Mouse (Mus musculus): Measurements from ENCODE around the gene Gosr1. TPM values are rescaled to one million over a fixed set of nuclear protein-coding genes. Genes with fewer than 3 reads are reported as not detected.
"Not testable (repeated sequence)": the region's sequence is repeated elsewhere in the genome, so short reads cannot be mapped to it uniquely, and the experiment has no call there.

Gene Gosr1
- total and polyA plus RNA-seq, 3 experiments: 11.1 to 26.0 (median 24.1) TPM

GRCm38 (mm10) chr11:76806026-76806425 lies 42.6 kb upstream of the Gosr1 start:
- WGBS: 88% methylated on average over 4 of the region's 4 CpGs
- H3K4me1 ChIP-seq (ENCODE audit: control insufficient read depth, insufficient read depth, low read length): peaks cover 3% of the 10 kb centered on the region
- intact Hi-C loops (cut with DNase I): no loop called here
- no peaks in the 10 kb centered on the region for H3K79me2 ChIP-seq (replicated peaks; ENCODE audit: control insufficient read depth, insufficient read depth, low read length)
- TF ChIP-seq POLR2A (IDR thresholded peaks at IDR 0.05; ENCODE audit: insufficient read depth, low read depth, low read length) (no peak), EP300 (IDR thresholded peaks at IDR 0.05; ENCODE audit: insufficient read depth, low read depth, low read length) (no peak), CTCF (IDR thresholded peaks at IDR 0.05) (no peak)
- peaks cover 5% of the 10 kb centered on the region for H3K36me3 ChIP-seq (ENCODE audit: control insufficient read depth, insufficient read depth, low read length)
- no peak overlapping the region for H3K4me3 ChIP-seq
- H3K27ac ChIP-seq: no peak overlapping the region
- H3K9ac ChIP-seq (ENCODE audit: low read depth, low read length): no peak overlapping the region
- H3K27me3 ChIP-seq (ENCODE audit: control insufficient read depth, insufficient read depth, low read length): no peaks in the 10 kb centered on the region
- no peak for DNase-seq

DNA sequence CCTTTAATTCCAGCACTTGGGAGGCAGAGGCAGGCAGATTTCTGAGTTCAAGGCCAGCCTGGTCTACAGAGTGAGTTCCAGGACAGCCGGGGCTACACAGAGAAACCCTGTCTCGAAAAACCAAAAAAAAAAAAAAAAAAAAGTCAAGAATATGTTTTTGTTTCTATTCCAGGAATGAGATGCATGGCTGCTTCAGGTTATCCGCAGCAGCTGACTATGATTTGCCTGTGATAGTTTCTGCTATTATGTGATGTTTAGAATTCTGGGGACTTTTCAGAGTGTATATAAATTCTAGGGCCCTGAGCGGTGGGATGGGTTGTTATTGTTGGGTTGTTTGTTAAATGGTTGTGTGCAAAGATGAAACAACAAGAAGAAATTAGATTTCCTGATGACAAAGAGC lies 41.7 kb upstream of the Gosr1 start:
- H3K4me3 ChIP-seq; H3K27ac ChIP-seq; H3K27me3 ChIP-seq (ENCODE audit: control insufficient read depth, insufficient read depth, low read length); DNase-seq; intact Hi-C loops (cut with DNase I); H3K79me2 ChIP-seq (replicated peaks; ENCODE audit: control insufficient read depth, insufficient read depth, low read length); H3K4me1 ChIP-seq (ENCODE audit: control insufficient read depth, insufficient read depth, low read length); H3K36me3 ChIP-seq (ENCODE audit: control insufficient read depth, insufficient read depth, low read length); H3K9ac ChIP-seq (ENCODE audit: low read depth, low read length): not testable (repeated sequence)
- WGBS: 100% methylated on average over 4 of the region's 4 CpGs

DNA sequence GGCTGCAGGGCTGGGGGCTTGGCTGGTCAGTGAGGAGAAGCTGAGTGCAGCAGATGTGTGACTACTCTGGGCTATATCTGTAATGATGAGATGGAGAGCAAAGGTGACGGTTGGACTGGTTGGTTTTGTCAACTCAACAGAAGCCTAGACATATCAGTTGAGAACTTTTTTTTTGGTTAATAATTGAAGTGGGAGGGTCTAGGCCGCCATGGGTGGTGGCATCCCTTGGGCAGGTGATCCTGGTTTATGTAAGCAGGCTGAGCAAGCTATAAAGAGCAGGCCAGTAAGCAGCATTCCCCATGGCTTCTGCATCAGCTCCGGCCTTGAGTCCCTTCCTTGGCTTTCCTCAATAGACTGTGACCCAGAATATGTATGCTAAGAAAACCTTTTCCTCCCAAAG lies 39.9 kb upstream of the Gosr1 start:
- no peak overlapping the region for H3K4me3 ChIP-seq
- intact Hi-C loops (cut with DNase I): no loop called here
- no peak for DNase-seq
- H3K4me1 ChIP-seq (ENCODE audit: control insufficient read depth, insufficient read depth, low read length): no peaks in the 10 kb centered on the region
- no peak overlapping the region for H3K27ac ChIP-seq
- H3K79me2 ChIP-seq (replicated peaks; ENCODE audit: control insufficient read depth, insufficient read depth, low read length): no peaks in the 10 kb centered on the region
- no peak overlapping the region for H3K9ac ChIP-seq (ENCODE audit: low read depth, low read length)
- H3K27me3 ChIP-seq (ENCODE audit: control insufficient read depth, insufficient read depth, low read length): no peaks in the 10 kb centered on the region
- H3K36me3 ChIP-seq (ENCODE audit: control insufficient read depth, insufficient read depth, low read length): peaks cover 2% of the 10 kb centered on the region
- WGBS: 93% methylated on average over 3 of the region's 3 CpGs
- no peak for TF ChIP-seq CTCF (IDR thresholded peaks at IDR 0.05)
- no peak for TF ChIP-seq EP300 (IDR thresholded peaks at IDR 0.05; ENCODE audit: insufficient read depth, low read depth, low read length)
- no peak for TF ChIP-seq POLR2A (IDR thresholded peaks at IDR 0.05; ENCODE audit: insufficient read depth, low read depth, low read length)

DNA sequence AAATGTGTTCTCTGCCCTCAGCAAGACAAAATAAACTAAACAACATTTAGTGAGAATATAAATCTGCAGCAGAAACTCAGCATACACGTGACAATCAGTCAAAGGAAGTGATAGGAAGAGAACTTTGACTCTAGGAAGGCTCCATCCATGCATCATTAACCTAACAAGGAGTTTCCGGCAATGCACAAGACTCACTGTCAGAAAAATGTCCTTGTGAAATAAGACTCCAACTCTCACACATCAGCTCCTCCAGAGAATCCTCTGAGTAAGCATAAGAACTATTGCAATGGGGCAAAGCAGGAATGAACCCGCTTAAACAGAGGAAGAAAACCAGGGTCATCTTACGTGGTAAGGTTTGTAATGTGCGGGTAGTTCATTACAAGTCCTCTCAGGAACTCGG lies 33.9 kb upstream of the Gosr1 start:
- no peak overlapping the region for H3K4me3 ChIP-seq
- H3K27me3 ChIP-seq (ENCODE audit: control insufficient read depth, insufficient read depth, low read length): no peaks in the 10 kb centered on the region
- TF ChIP-seq EP300 (IDR thresholded peaks at IDR 0.05; ENCODE audit: insufficient read depth, low read depth, low read length) (no peak), CTCF (IDR thresholded peaks at IDR 0.05) (no peak)
- no peaks in the 10 kb centered on the region for H3K4me1 ChIP-seq (ENCODE audit: control insufficient read depth, insufficient read depth, low read length)
- H3K9ac ChIP-seq (ENCODE audit: low read depth, low read length): no peak overlapping the region
- intact Hi-C loops (cut with DNase I): no loop called here
- WGBS: 88% methylated on average over 6 of the region's 6 CpGs
- H3K36me3 ChIP-seq (ENCODE audit: control insufficient read depth, insufficient read depth, low read length): peaks cover 3% of the 10 kb centered on the region
- H3K27ac ChIP-seq: no peak overlapping the region
- no peak for DNase-seq
- no peaks in the 10 kb centered on the region for H3K79me2 ChIP-seq (replicated peaks; ENCODE audit: control insufficient read depth, insufficient read depth, low read length)

- no peaks in the 10 kb centered on the region for H3K27me3 ChIP-seq (ENCODE audit: control insufficient read depth, insufficient read depth, low read length)
- H3K79me2 ChIP-seq (replicated peaks; ENCODE audit: control insufficient read depth, insufficient read depth, low read length): no peaks in the 10 kb centered on the region
- no peak overlapping the region for H3K9ac ChIP-seq (ENCODE audit: low read depth, low read length)
- H3K27ac ChIP-seq: no peak overlapping the region
- H3K36me3 ChIP-seq (ENCODE audit: control insufficient read depth, insufficient read depth, low read length): peaks cover 5% of the 10 kb centered on the region
- no peak overlapping the region for H3K4me3 ChIP-seq
- TF ChIP-seq POLR2A (IDR thresholded peaks at IDR 0.05; ENCODE audit: insufficient read depth, low read depth, low read length): no peak
- no peak for TF ChIP-seq EP300 (IDR thresholded peaks at IDR 0.05; ENCODE audit: insufficient read depth, low read depth, low read length)
- TF ChIP-seq CTCF (IDR thresholded peaks at IDR 0.05): no peak
- WGBS: 73% methylated on average over 5 of the region's 5 CpGs
- DNase-seq: no peak
- intact Hi-C loops (cut with DNase I): no loop called here
- no peaks in the 10 kb centered on the region for H3K4me1 ChIP-seq (ENCODE audit: control insufficient read depth, insufficient read depth, low read length)
Observed at GRCm38 (mm10) chr11:76795326-76795725, 31.9 kb upstream of the Gosr1 start.

DNA sequence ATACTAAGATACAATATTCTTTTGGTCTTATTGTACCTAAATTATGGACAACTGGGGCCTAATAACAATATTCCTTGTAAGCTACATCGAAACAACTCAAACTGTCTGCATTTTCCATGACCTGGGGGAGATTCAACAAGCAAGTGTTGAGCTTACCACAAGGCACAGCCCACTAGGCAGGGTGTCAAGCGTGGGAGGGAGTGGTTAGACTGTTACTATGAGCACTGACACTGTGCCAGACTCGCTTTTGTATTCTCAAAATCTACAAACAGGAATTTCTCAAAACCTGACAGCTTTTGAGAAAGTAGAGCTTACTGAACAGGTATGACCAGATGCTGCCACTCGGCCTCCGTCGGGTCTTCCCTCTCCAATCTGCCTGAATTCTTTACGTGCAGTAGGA lies 28.0 kb upstream of the Gosr1 start:
- DNase-seq: no peak

More for the DNA sequence above, 28.0 kb upstream of the Gosr1 start:
- 78% methylated on average over 7 of the region's 7 CpGs for WGBS
- Histone ChIP-seq H3K27ac (no peak overlapping the region), H3K27me3 (ENCODE audit: control insufficient read depth, insufficient read depth, low read length) (no peaks in the 10 kb centered on the region), H3K4me1 (ENCODE audit: control insufficient read depth, insufficient read depth, low read length) (no peaks in the 10 kb centered on the region), H3K36me3 (ENCODE audit: control insufficient read depth, insufficient read depth, low read length) (peaks cover 3% of the 10 kb centered on the region), H3K9ac (ENCODE audit: low read depth, low read length) (no peak overlapping the region), H3K4me3 (no peak overlapping the region), H3K79me2 (replicated peaks; ENCODE audit: control insufficient read depth, insufficient read depth, low read length) (no peaks in the 10 kb centered on the region)
- no peak for TF ChIP-seq CTCF (IDR thresholded peaks at IDR 0.05)
- TF ChIP-seq EP300 (IDR thresholded peaks at IDR 0.05; ENCODE audit: insufficient read depth, low read depth, low read length): no peak
- TF ChIP-seq POLR2A (IDR thresholded peaks at IDR 0.05; ENCODE audit: insufficient read depth, low read depth, low read length): no peak
- intact Hi-C loops (cut with DNase I): no loop called here

Data from heart, adult 2 months (tissue).